Mouse (Mus musculus) thymus, postnatal 0 days (tissue): Measurements from ENCODE around the gene Cux2. TPM values are rescaled to one million over a fixed set of nuclear protein-coding genes. Genes with fewer than 3 reads are reported as not detected.

ENCODE experiments used
- DNase-seq: peaks from one replicate; pipeline ENCODE4 v3.0.0-alpha.2; 2015; ENCODE audit warnings: low spot score
- polyA plus RNA-seq: library from polyadenylated mRNA; unstranded; fragments of >200 nt; fragmentation: Nextera tagmentation; extraction: Ambion mirVana; gene quantifications from 2 replicates; pipeline ENCODE4 v1.2.1, GENCODE M21; 2015

Cux2 gene
- polyA plus RNA-seq, 1 experiment from 2014 or later: 0.17 TPM

- no peak for DNase-seq
Measured at GRCm38 (mm10) chr5:121821552-121821951, 228.3 kb downstream of the Cux2 start.

GRCm38 (mm10) chr5:121821116-121821515 lies 228.8 kb downstream of the Cux2 start:
- DNase-seq: no peak

DNA sequence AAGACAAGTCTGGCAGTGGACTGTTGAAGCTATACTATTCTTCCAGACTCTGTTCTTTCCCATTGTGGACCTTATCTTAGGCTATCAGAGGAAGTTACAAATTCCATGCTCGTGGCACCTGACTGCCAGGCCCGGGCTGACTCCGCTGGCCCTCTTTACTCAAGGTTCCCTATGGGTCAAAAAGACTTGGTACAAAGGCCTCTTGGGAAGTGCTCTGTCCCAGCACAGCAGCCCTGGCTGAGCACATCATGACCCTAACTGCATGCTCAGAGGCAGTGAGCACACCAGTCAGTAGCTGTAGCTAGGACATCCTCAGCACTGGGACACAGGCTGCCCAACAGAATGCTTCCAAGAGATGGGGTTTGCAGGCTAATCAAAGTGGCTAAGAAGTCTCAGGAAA lies 229.2 kb downstream of the Cux2 start:
- no peak for DNase-seq

GRCm38 (mm10) chr5:121820161-121820560 lies 229.7 kb downstream of the Cux2 start:
- DNase-seq: no peak

DNA sequence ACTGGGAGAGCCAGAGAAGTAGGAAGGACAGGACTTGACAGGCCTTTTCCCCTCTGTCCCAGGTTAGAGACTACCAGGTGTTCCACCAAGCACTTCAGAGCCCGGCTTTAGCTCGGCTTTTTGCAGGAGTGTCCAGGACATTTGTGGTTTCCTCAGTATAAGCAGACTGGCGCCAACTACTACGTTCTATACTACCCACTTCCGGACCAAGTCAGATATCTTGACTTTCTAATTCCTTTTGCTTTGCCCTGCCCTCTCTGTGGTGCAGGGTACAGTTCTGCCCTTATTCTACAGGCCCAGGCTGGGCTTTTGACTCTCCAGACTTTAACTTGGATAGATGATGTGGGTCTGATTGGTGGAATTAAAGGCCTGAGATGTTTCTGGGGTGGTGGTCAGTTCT lies 230.3 kb downstream of the Cux2 start:
- no peak for DNase-seq

- no peak for DNase-seq
Measured at GRCm38 (mm10) chr5:121818862-121819261, 231.0 kb downstream of the Cux2 start.

GRCm38 (mm10) chr5:121818401-121818800 lies 231.5 kb downstream of the Cux2 start:
- DNase-seq: no peak

- no peak for DNase-seq
Measured at GRCm38 (mm10) chr5:121817551-121817950, 232.4 kb downstream of the Cux2 start.

GRCm38 (mm10) chr5:121816611-121817010 lies 233.3 kb downstream of the Cux2 start:
- no peak for DNase-seq

DNA sequence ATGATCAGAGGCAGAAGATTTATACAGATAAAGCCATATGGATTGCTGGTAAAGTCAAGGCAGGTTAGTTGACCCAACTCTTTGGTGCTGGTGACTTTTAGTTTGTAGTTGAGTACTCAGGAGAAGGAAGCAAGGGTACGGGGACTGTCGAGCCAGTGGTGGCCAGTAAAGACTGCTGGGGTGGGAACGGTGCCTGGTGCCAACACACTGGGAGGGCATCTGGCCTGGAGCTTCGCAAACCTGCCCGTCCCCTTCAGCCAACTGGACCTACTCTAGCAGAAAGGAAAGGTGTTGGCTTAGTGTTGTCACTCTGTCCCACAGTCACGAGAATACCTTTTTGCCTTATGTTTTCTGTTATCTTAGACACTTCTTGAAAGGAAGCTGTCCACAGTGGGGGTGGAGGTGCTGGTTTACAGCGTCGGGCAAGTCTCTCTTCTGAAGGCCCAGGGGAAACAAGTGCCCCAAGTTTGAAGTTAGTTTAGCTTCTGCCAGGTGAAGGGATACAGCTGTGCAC lies 234.0 kb downstream of the Cux2 start:
- DNase-seq: no peak

- DNase-seq: peak; percentile 27
Measured at GRCm38 (mm10) chr5:121815067-121815466, 234.8 kb downstream of the Cux2 start.

- no peak for DNase-seq
Measured at GRCm38 (mm10) chr5:121813744-121814143, 236.2 kb downstream of the Cux2 start.

GRCm38 (mm10) chr5:121812526-121813243 lies 237.2 kb downstream of the Cux2 start:
- no peak for DNase-seq

GRCm38 (mm10) chr5:121811485-121811931 lies 238.4 kb downstream of the Cux2 start:
- peak; percentile 31 for DNase-seq

GRCm38 (mm10) chr5:121810331-121811151 lies 239.4 kb downstream of the Cux2 start:
- DNase-seq: no peak

DNA sequence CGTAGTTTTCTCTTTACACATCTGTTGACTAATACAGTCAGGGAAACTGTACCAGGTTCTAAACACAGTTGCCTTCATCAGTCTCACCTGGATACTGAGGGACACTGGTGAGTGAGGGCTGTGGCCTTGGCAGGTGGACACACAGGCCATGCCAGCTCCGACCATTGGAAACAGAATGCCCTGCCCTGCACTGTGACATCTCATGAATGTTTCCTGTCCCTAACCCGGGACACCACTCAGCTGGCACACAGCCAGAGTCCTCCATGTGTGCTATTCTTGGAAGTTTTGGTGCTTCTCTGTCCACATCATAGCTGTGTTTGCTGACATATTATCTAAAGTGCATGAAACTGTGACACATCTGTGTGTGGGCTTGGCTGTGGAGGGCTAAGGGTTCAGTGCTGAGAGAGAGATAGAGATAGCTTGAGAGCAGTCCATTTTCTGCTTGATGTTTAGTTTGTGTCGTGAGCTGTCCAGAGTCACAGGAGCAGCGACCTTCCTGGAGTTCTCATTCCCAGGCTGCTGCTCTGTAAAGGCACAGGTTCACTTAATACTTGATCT lies 240.2 kb downstream of the Cux2 start:
- DNase-seq: no peak

- no peak for DNase-seq
Measured at GRCm38 (mm10) chr5:121808202-121808601, 241.7 kb downstream of the Cux2 start.

- no peak for DNase-seq
Measured at GRCm38 (mm10) chr5:121807186-121807585, 242.7 kb downstream of the Cux2 start.
